Comparison of ENCODE assay signal across 33 mouse cellular contexts in genomic region chr3:92033892-92034291, GRCm38 (mm10). TPM values are rescaled to one million over a fixed set of nuclear protein-coding genes. Genes with fewer than 3 reads are reported as not detected.
"Had no signal": no experiment of that assay in that cellular context is flagged by ENCODE, and none has a peak within 500 bp of the region (broad histone marks: within the 10 kb centered on the region; RNA-seq: fewer than 3 reads in every experiment).

No protein-coding gene starts in this region.

- H3K4me2 ChIP-seq: limb, embryonic 12.5 days; liver, embryonic 12.5 days; liver, embryonic 15.5 days; midbrain, embryonic 13.5 days; neural tube, embryonic 12.5 days had no signal

- H3K27ac ChIP-seq: kidney, postnatal 0 days; layer of hippocampus, adult 2 months; left cerebral cortex, adult 2 months; limb, embryonic 12.5 days; liver, embryonic 12.5 days; liver, embryonic 15.5 days; midbrain, embryonic 10.5 days; midbrain, embryonic 13.5 days; neural tube, embryonic 12.5 days had no signal

- H3K36me3 ChIP-seq: limb, embryonic 12.5 days; liver, embryonic 12.5 days; liver, embryonic 15.5 days; midbrain, embryonic 10.5 days; midbrain, embryonic 13.5 days; neural tube, embryonic 12.5 days had no signal

- DNase-seq: kidney, adult 2 months; kidney, postnatal 25 days; layer of hippocampus, postnatal 36 days; liver; lung, adult 2 months; lung, postnatal 36 days; retina, postnatal 1 day; right cerebral cortex, postnatal 25 days; thymus, adult 18-20 months; thymus, postnatal 36 days had no signal

- H3K4me3 ChIP-seq: layer of hippocampus, adult 2 months; left cerebral cortex, adult 2 months; limb, embryonic 12.5 days; liver, embryonic 12.5 days; liver, embryonic 15.5 days; megakaryocyte, embryonic 14.5 days; midbrain, embryonic 10.5 days; midbrain, embryonic 13.5 days; neural tube, embryonic 12.5 days had no signal

- H3K4me1 ChIP-seq: limb, embryonic 12.5 days; liver, embryonic 12.5 days; liver, embryonic 15.5 days; megakaryocyte, embryonic 14.5 days; midbrain, embryonic 10.5 days; midbrain, embryonic 13.5 days; neural tube, embryonic 12.5 days had no signal

- H3K9me3 ChIP-seq: limb, embryonic 12.5 days; liver, embryonic 12.5 days; liver, embryonic 15.5 days; megakaryocyte, embryonic 14.5 days; midbrain, embryonic 10.5 days; midbrain, embryonic 13.5 days; neural tube, embryonic 12.5 days had no signal

- H3K9ac ChIP-seq: limb, embryonic 12.5 days; liver, embryonic 12.5 days; liver, embryonic 15.5 days; midbrain, embryonic 13.5 days; neural tube, embryonic 12.5 days had no signal

- ATAC-seq: inflammation-experienced regulatory T-cells, adult 6 months; intestine, embryonic 16.5 days; liver, embryonic 12.5 days; midbrain, embryonic 13.5 days; midbrain, embryonic 16.5 days had no signal

- H3K27me3 ChIP-seq: limb, embryonic 12.5 days; liver, embryonic 12.5 days; liver, embryonic 15.5 days; megakaryocyte, embryonic 14.5 days; midbrain, embryonic 13.5 days; neural tube, embryonic 12.5 days had no signal

RNA-seq across cellular contexts. Expression of gene Pglyrp3, which starts 19.5 kb away (rescaled TPM):
- total RNA-seq: layer of hippocampus, adult 2 months; layer of hippocampus, postnatal 10 days; layer of hippocampus, postnatal 36 days; left cerebral cortex, adult 2 months; left cerebral cortex, postnatal 10 days; left cerebral cortex, postnatal 36 days; neutrophil, adult 5-6 weeks had no signal
- polyA plus RNA-seq: inflammation-experienced regulatory T-cells, adult 6 months; intestine, embryonic 16.5 days; kidney, adult 2 months; kidney, embryonic 14.5 days; kidney, postnatal 0 days; large intestine, adult 2 months; liver, embryonic 12.5 days; liver, embryonic 15.5 days; lung, embryonic 16.5 days; midbrain, embryonic 10.5 days; midbrain, embryonic 13.5 days; midbrain, embryonic 16.5 days; neural tube, embryonic 12.5 days; spleen, adult 2 months; urinary bladder, adult 2 months had no signal

RNA-seq across cellular contexts. Expression of gene Lor, which starts 49.0 kb away (rescaled TPM):
- total RNA-seq: neutrophil, adult 5-6 weeks had no signal
- polyA plus RNA-seq: inflammation-experienced regulatory T-cells, adult 6 months; liver, embryonic 15.5 days; testis, adult 2 months had no signal
